Mouse (Mus musculus) liver, embryonic 11.5 days (tissue): ENCODE results near the gene Catspere2. TPM values are rescaled to one million over a fixed set of nuclear protein-coding genes. Genes with fewer than 3 reads are reported as not detected.
"Not testable (repeated sequence)": the region's sequence is repeated elsewhere in the genome, so short reads cannot be mapped to it uniquely, and the experiment has no call there.

ENCODE experiments used
- ATAC-seq: fragments of 200-750 bp; cut with Nextera tagmentation; replicated peaks from 2 replicates; pipeline ENCODE4 v1.8.0; 2017; ENCODE audit warnings: moderate number of reproducible peaks, mild to moderate bottlenecking, moderate TSS enrichment, moderate library complexity; ENCODE audit not compliant: low FRiP score
- DNase-seq: peaks from one replicate; pipeline ENCODE4 v3.0.0-alpha.2; 2017; ENCODE audit warnings: low spot score
- H3K27ac ChIP-seq: fragments of 300-500 bp; sonication (generic); 2 replicates; pipeline ENCODE4 v1.5.1; 2014; ENCODE audit warnings: mild to moderate bottlenecking, low read depth, low read length, control low read depth
- H3K27me3 ChIP-seq: fragments of 300-500 bp; sonication (generic); replicated peaks from 2 replicates; pipeline ENCODE4 v1.6.1; 2014; ENCODE audit warnings: low read length, mixed read lengths; ENCODE audit not compliant: control insufficient read depth, insufficient read depth
- H3K36me3 ChIP-seq: fragments of 300-500 bp; sonication (generic); 2 replicates; pipeline ENCODE4 v1.6.1; 2014; ENCODE audit warnings: mild to moderate bottlenecking, low read length, moderate library complexity, mixed read lengths; ENCODE audit not compliant: control insufficient read depth, insufficient read depth
- H3K4me1 ChIP-seq: fragments of 300-500 bp; sonication (generic); replicated peaks from 2 replicates; pipeline ENCODE4 v1.6.1; 2014; ENCODE audit warnings: low read length, mixed read lengths; ENCODE audit not compliant: control insufficient read depth, insufficient read depth
- H3K4me2 ChIP-seq: fragments of 300-500 bp; sonication (generic); 2 replicates; pipeline ENCODE4 v1.6.1; 2014; ENCODE audit warnings: mild to moderate bottlenecking, control low read depth, moderate library complexity
- H3K4me3 ChIP-seq: fragments of 300-500 bp; sonication (generic); 2 replicates; pipeline ENCODE4 v1.5.1; 2014; ENCODE audit warnings: low read depth, low read length, control low read depth
- H3K9ac ChIP-seq: fragments of 300-500 bp; sonication (generic); 2 replicates; pipeline ENCODE4 v1.6.1; 2014; ENCODE audit warnings: low read depth, low read length, control low read depth
- H3K9me3 ChIP-seq: fragments of 300-500 bp; sonication (generic); 2 replicates; pipeline ENCODE4 v1.6.1; 2016; ENCODE audit warnings: low read length, inconsistent platforms, mixed read lengths; ENCODE audit not compliant: control insufficient read depth
- WGBS: fragments of 180-500 bp; shearing (Covaris S2); extraction: QIAGEN DNeasy Blood & Tissue Kit; methylation state at CpG from one replicate; pipeline ENCODE4 v1.1.7; 2014; 5-methylcytosine and 5-hydroxymethylcytosine counted together
- polyA plus RNA-seq: library from polyadenylated mRNA; unstranded; fragments of >200 nt; fragmentation: Nextera tagmentation; extraction: Ambion mirVana; gene quantifications from 2 replicates; pipeline ENCODE4 v1.2.1, GENCODE M21; 2014

Gene Catspere2
- 0.09 TPM in 1 of 2 replicates, not detected in the other for polyA plus RNA-seq

GRCm38 (mm10) chr1:177983024-177983450 is at the start of gene Catspere2:
Gene Catspere2, plus strand, starts transcription at chr1:177983423.
- Histone ChIP-seq H3K4me2 (peak within 1 kb of the TSS; percentile 71), H3K4me3 (peak within 1 kb of the TSS; percentile 59), H3K9ac (peak within 1 kb of the TSS; percentile 61; the same call in 1 of the 2 replicates)
- H3K9me3 ChIP-seq, H3K27me3 ChIP-seq, H3K36me3 ChIP-seq, H3K4me1 ChIP-seq, H3K27ac ChIP-seq: not testable (repeated sequence)
- WGBS: 2% methylated on average over 21 of the region's 21 CpGs
- peak; percentile 87 for DNase-seq
- ATAC-seq: peak; percentile 97

GRCm38 (mm10) chr1:177940422-177940977 is 42.7 kb upstream of the Catspere2 start:
- H3K4me2 ChIP-seq, H3K4me1 ChIP-seq, H3K9me3 ChIP-seq, ATAC-seq, H3K27ac ChIP-seq, H3K9ac ChIP-seq, DNase-seq, H3K27me3 ChIP-seq, H3K36me3 ChIP-seq, H3K4me3 ChIP-seq: not testable (repeated sequence)
- 5% methylated on average over 3 of the region's 4 CpGs for WGBS

GRCm38 (mm10) chr1:177981276-177981675 is 1.9 kb upstream of the Catspere2 start:
- no peak overlapping the region for H3K9ac ChIP-seq
- no peaks in the 10 kb centered on the region for H3K36me3 ChIP-seq
- H3K27me3 ChIP-seq: no peaks in the 10 kb centered on the region
- H3K4me2 ChIP-seq: no peak overlapping the region
- no peak overlapping the region for H3K4me3 ChIP-seq
- no peak overlapping the region for H3K27ac ChIP-seq
- DNase-seq (no peak), ATAC-seq (no peak)
- H3K9me3 ChIP-seq: no peaks in the 10 kb centered on the region
- H3K4me1 ChIP-seq: no peaks in the 10 kb centered on the region; the same call in 1 of the 2 replicates
- 64% methylated on average over 1 of the region's 1 CpGs for WGBS

GRCm38 (mm10) chr1:177983582-177983981 is 359 bp downstream of the Catspere2 start:
- H3K27me3 ChIP-seq, H3K9me3 ChIP-seq, DNase-seq, H3K27ac ChIP-seq, H3K4me1 ChIP-seq, H3K36me3 ChIP-seq: not testable (repeated sequence)
- peak; percentile 58 for ATAC-seq
- peak overlapping the region; percentile 61; the same call in 1 of the 2 replicates for H3K9ac ChIP-seq
- peak overlapping the region; percentile 71 for H3K4me2 ChIP-seq
- H3K4me3 ChIP-seq: peak overlapping the region; percentile 59
- WGBS: 0% methylated on average over 19 of the region's 41 CpGs

- no peak for DNase-seq
Measured at GRCm38 (mm10) chr1:177984206-177984605, 983 bp downstream of the Catspere2 start.

GRCm38 (mm10) chr1:177987476-177987875 is 4.3 kb downstream of the Catspere2 start:
- not testable (repeated sequence) for H3K4me1 ChIP-seq, H3K4me2 ChIP-seq, H3K27me3 ChIP-seq, H3K9ac ChIP-seq, H3K36me3 ChIP-seq, H3K4me3 ChIP-seq, H3K9me3 ChIP-seq, DNase-seq, H3K27ac ChIP-seq, ATAC-seq
- 64% methylated on average over 1 of the region's 1 CpGs for WGBS

More at GRCm38 (mm10) chr1:177984206-177984605, 983 bp downstream of the Catspere2 start:
- Histone ChIP-seq H3K27ac (no peak overlapping the region), H3K9ac (no peak overlapping the region), H3K36me3 (no peaks in the 10 kb centered on the region), H3K4me1 (no peaks in the 10 kb centered on the region; the same call in 1 of the 2 replicates), H3K4me3 (no peak overlapping the region), H3K9me3 (no peaks in the 10 kb centered on the region), H3K4me2 (peak overlapping the region; percentile 53), H3K27me3 (no peaks in the 10 kb centered on the region)
- ATAC-seq: no peak
- 55% methylated on average over 9 of the region's 9 CpGs for WGBS

GRCm38 (mm10) chr1:178072798-178073197 is 89.6 kb downstream of the Catspere2 start:
- DNase-seq, H3K27me3 ChIP-seq, H3K27ac ChIP-seq, H3K4me1 ChIP-seq, H3K4me2 ChIP-seq, H3K9me3 ChIP-seq, H3K9ac ChIP-seq, H3K36me3 ChIP-seq, ATAC-seq, H3K4me3 ChIP-seq: not testable (repeated sequence)
- WGBS: 47% methylated on average over 4 of the region's 4 CpGs

- not testable (repeated sequence) for H3K27me3 ChIP-seq, H3K9me3 ChIP-seq, H3K9ac ChIP-seq, DNase-seq, H3K27ac ChIP-seq, H3K4me3 ChIP-seq, H3K4me1 ChIP-seq, H3K36me3 ChIP-seq, ATAC-seq, H3K4me2 ChIP-seq
Measured at GRCm38 (mm10) chr1:178097865-178098264, 114.6 kb downstream of the Catspere2 start.

- not testable (repeated sequence) for H3K4me2 ChIP-seq, H3K9ac ChIP-seq, DNase-seq, H3K9me3 ChIP-seq, H3K27me3 ChIP-seq, H3K4me1 ChIP-seq, H3K27ac ChIP-seq, H3K36me3 ChIP-seq, H3K4me3 ChIP-seq
- peak; percentile 77 for ATAC-seq
- whole genome bisulfite sequencing: 53% methylated on average over 1 of the region's 1 CpGs
Measured at GRCm38 (mm10) chr1:178108514-178108913, 125.3 kb downstream of the Catspere2 start.
